Mouse (Mus musculus) right cerebral cortex, postnatal 14 days (tissue): Measurements from ENCODE around the gene Cdc42bpa.

Experiments
- DNase-seq: peaks from one replicate; pipeline ENCODE4 v3.0.0; 2022

Cdc42bpa gene

DNA sequence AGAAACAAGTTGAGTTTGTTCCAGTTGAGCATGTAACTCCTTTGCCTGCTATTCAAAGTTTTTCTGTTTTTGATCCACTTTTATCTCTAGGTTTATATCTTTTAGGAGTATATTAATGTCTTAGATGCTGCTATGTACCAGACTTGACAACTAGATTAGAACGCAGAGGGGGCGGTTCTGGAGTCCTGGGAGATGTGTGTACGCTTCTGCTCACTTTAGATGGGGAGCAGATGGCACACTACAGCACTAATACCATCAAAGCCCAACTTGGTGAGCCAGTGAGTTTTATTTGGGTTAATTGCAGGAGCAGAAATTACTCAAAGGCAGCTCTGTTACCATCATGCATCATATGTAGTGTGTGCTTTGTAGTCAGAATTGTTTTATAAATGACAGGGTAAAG, 77.2 kb downstream of the Cdc42bpa start:
- no peak for DNase-seq

GRCm38 (mm10) chr1:180044160-180044559, 83.9 kb downstream of the Cdc42bpa start:
- no peak for DNase-seq

DNA sequence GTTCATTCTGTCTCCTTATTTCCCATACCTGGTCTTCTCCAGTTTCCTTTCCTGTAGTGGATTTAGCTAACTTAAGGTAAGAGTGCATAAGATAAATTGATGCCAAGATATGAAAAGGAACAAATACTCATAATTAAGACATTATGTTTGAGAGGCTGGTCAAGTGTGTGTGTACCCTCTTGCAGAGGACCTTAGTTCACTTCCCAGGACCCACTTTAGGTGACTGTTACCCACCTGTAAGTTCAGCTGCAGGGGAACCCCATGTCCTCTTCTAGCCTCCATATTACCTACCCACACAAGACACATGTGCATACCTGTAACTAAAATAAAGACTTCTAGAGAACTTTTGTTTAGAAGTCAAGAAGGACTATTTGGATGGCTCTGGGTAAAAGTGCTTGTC, 84.9 kb downstream of the Cdc42bpa start:
- no peak for DNase-seq

GRCm38 (mm10) chr1:180089176-180089575, 128.9 kb downstream of the Cdc42bpa start:
- DNase-seq, result no peak

DNA sequence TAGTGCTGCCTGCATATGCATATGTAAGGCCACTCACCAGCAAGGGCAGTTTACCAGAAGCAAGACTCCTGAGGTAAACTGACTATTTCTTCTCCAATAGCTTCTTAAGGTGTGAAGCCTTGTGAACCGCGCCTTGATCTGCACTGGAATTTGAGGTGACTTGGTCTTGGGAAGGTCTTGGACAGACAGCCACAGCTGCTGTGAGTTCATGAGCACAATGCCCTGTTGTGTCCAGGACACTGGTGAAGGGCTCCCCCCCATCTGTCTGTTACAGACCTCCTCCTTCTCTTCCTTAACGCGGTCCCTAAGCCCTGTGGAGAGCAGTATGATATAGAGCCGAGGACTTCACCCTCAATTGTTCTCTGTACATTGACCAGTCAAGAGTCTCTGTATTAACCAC, 138.2 kb downstream of the Cdc42bpa start:
- no peak for DNase-seq

- no peak for DNase-seq
Observed at GRCm38 (mm10) chr1:180104567-180104966, 144.3 kb downstream of the Cdc42bpa start.

DNA sequence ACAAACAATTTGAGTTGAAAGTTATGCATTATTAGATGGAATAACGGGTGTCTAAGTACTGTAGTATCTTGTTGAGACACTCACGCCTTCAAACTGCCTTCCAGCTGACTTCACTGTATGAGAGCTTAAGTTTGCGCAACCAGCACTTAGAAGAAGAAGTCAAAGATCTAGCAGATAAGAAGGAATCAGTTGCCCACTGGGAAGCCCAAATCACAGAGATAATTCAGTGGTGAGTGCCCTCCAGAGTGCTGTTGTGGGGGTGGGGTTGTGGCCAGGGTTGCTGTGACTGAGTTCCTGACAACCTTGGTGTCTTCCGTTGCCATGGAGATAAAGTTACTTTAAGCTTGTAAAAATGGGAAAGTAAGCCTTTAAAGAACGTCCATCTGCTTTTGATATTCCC, 148.8 kb downstream of the Cdc42bpa start:
- no peak for DNase-seq

DNA sequence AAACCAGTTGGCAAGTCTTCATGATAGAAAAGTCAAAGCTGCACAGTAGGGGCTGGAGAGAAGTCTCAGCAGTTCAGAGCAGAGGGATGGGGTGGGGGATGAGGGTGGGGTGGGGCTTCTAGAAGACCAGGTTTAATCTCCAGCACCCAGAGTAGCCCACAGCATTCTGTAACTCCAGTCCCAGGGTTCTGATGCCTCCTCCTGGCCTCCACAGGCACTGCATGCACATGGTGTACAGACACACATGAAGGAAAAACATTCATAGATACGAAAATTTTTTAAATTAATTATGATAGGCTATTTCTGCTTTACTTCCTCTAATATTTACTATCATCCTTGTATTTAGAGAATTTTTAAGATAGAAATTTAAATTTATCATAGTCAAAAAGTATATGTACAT, 156.3 kb downstream of the Cdc42bpa start:
- no peak for DNase-seq

DNA sequence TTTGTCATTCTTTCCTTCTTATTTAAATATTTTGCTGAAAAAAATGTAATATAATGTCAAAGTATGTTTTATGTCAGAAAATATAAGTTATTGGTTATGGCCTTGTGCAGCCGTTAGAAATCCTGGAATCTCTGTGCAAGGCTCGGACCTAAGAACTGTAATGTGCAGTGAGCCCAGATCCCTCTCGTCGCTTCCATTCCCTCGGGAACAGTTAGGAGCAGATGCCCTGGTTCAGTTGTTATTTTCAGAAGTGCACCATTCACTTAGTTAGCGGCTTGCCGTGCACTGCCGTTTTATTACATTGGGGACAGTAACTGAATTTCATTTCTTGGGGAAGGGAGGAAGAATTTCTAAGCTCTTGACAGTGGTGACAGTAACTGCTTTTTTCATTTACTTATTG, 158.0 kb downstream of the Cdc42bpa start:
- no peak for DNase-seq

- DNase-seq, result no peak
Observed at GRCm38 (mm10) chr1:180128077-180128792, 168.0 kb downstream of the Cdc42bpa start.

GRCm38 (mm10) chr1:180131402-180131801, 171.1 kb downstream of the Cdc42bpa start:
- no peak for DNase-seq

GRCm38 (mm10) chr1:180132187-180132586, 171.9 kb downstream of the Cdc42bpa start:
- no peak for DNase-seq

DNA sequence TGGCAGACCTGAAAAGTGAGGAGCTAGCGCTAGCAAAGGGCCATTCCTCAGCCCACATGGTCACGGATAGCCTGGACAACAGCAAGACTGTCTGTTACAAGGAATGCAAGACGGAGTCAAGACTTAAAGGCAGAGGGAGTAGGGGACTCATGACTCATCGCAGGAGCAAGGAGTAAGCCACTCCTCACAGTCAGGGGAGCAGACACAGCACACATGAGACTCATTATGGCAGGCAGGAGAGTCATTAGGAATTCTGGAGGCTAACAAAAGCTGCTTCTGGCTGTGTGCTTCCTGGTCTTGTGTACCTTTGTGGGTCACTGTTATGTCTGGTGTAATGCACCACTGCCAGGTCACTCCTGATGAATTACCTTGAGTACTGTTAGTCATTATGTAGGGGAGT, 178.9 kb downstream of the Cdc42bpa start:
- DNase-seq, result no peak

DNA sequence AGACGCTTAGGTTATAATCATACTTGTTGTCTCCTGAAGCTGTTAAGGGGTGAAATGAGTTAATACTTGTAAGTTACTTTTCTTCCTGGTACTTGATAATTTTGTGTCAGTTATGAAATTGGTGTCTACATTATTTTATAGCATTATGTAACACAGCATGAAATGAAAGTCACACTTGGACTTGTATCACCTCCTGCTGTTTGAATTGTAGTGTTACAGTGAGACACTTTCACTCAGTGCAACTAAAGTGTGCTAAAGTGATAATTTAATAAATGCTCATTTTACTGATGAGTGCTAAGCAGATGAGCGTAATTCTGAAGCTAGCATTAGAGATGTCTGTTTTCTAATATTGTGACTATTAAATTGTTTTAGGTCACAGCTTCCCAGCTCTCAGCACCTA, 180.7 kb downstream of the Cdc42bpa start:
- no peak for DNase-seq

- DNase-seq, result no peak
Observed at GRCm38 (mm10) chr1:180148036-180148435, 187.8 kb downstream of the Cdc42bpa start.

- no peak for DNase-seq
Observed at GRCm38 (mm10) chr1:180148563-180148962, 188.3 kb downstream of the Cdc42bpa start.

- DNase-seq, result no peak
Observed at GRCm38 (mm10) chr1:180151191-180151590, 190.9 kb downstream of the Cdc42bpa start.

DNA sequence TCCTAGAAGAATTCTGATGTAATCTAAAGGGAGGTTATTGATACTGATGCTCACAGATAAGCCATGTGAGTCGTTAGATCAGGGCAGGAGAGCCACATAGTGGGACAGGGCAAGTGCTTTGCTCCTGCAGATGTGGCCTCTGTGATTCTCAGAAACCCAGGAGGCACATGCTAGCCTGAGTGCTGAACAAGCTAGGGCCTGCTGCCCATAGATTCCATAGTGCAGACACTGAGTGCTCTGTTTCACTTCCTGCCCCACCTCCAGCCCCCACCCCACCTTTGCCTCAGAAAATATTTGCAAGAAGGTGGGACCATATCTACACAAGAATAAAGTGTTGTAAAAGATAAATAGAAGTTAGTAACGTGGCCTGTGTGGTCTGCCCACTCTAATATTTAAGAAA, 198.4 kb downstream of the Cdc42bpa start:
- no peak for DNase-seq

GRCm38 (mm10) chr1:180160545-180160944, 200.3 kb downstream of the Cdc42bpa start:
- DNase-seq, result no peak

- DNase-seq, result no peak
Observed at GRCm38 (mm10) chr1:180161160-180161559, 200.9 kb downstream of the Cdc42bpa start.

- DNase-seq, result no peak
Observed at GRCm38 (mm10) chr1:180161566-180162355, 201.5 kb downstream of the Cdc42bpa start.

DNA sequence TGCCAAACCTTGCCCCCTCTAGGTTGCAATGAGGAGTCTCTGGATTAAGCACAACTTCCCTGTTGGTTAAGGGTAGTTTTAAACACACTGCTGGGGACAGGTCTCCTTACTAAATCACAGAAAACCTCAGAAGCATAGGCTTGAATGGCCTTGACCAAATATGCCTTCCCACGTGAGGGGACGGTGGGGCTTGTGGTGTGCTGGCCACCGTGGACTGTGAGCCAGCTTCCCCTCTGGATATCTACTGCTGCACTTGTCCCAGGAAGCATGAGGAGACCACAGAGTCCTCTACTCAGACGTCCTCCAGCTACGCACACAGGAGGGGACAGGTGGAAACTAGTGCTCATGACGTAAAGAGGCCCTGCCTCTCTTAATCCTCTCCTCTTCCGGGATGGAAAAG, 202.7 kb downstream of the Cdc42bpa start:
- DNase-seq, result no peak

DNA sequence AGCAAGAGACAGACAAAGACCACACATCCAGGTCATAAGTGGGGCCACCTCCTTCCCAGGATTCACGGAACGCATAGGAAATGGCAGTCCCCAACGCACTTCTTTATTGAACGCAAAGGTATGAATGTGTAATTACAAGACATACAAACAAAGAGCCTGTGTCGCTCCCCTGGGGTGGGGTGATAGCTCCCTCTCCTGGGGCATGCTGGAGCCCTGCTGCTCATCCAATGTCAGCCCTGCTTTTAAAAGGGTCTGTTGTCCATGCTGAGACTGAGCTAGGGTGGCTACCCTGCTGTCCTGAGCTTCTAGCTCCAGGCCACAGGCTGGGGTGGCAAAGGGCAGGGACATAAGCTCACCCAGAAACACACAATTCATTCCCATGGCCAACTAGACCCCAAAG, 206.3 kb downstream of the Cdc42bpa start:
- no peak for DNase-seq

- no peak for DNase-seq
Observed at GRCm38 (mm10) chr1:180168294-180168693, 208.0 kb downstream of the Cdc42bpa start.

- DNase-seq, result no peak
Observed at GRCm38 (mm10) chr1:180169161-180169560, 208.9 kb downstream of the Cdc42bpa start.
